Mouse (Mus musculus) T-cell, adult 2 months (primary cell): ENCODE results near the gene Bfsp2.

Source experiments
- DNase-seq: peaks from one replicate; pipeline ENCODE4 v3.0.0; 2022; ENCODE audit warnings: low spot score

The Bfsp2 gene

GRCm38 (mm10) chr9:103485606-103486005 is 5.4 kb upstream of the Bfsp2 start:
- DNase-seq: no peak

DNA sequence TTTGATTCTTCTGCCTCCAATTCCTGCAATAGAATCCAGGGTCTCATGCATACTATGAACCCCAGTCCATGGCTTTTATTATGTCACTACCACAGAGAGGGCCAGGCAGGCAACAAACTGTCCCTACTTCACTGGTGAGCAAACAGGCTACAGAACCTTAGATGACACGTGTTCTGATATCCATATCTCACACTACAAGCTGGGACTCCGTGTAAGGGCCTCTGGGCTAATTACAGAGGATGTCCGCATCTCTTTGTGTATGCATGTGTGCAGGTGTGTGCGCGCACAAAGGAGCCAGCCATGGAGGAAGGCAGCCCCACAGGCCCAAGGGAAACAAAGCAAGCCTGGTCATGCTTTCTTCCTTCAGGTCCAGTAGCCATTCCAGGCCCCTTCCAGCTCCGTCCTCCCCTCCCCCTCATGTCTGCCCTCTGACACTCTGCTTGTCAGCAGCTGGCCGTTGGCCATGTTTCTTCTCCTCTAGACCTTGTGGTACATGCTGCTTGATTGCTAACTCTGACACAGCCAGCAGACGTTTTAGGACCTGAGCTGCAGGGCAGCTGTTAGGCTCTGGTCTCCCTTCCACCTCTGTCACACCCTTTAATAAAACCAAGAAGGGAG is 492 bp upstream of the Bfsp2 start:
- DNase-seq: no peak

DNA sequence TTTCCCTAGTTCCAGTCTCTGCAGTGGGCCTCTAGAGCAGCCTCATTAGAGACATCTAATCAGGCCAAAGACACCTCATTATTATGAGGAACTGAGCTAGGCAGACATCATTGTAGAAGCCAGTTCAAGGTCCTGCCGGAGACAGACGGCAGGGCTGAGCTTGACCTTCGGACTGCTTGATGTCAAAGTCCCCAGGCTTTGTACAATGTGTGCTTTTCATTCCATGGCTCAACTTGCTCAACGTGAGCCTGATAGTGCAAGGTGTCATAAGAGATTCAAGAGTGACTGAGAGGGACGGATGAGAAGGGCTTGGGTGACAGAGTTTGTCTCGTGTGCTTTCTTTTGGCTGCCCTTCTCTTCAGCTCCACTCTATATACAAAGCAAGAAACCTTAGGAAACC is 4.8 kb downstream of the Bfsp2 start:
- no peak for DNase-seq

DNA sequence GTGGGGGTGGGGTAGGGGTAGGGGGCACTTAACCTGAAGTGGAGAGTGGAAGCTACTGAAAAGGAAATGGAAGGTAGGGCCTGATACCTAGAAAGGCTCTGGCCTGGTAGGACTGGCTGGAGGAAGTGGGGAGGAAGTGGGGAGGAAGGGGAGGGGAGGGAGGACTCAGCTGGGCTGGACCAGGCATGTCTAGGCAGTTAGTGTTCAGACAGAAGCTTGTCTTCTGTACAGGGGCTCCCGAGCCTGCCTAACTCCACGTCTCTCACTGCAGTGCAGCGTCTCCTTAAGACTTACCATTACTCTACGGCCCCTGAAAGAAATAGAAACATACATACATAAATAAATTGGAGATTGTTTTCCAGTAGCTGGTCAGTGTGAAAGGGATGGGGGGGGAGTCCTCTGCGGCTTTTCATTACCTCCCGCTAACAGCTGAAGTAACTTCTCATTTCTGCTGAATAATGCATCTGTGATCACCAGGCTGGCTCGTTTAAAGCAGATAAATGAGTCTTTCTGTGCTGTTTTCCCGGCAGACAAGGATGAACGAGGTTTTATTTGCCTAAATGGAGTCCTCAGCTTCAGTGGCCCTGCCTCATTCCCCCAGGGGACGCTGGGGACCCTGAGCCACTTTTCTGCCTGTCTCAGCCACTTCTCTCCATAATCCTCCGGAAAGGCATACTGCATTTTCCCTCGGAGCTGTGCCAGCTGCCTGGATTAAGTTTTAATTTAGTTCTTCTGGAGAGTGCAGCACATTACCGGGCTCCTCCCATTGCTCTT is 6.1 kb downstream of the Bfsp2 start:
- DNase-seq: no peak

GRCm38 (mm10) chr9:103471784-103472183 is 8.4 kb downstream of the Bfsp2 start:
- no peak for DNase-seq

DNA sequence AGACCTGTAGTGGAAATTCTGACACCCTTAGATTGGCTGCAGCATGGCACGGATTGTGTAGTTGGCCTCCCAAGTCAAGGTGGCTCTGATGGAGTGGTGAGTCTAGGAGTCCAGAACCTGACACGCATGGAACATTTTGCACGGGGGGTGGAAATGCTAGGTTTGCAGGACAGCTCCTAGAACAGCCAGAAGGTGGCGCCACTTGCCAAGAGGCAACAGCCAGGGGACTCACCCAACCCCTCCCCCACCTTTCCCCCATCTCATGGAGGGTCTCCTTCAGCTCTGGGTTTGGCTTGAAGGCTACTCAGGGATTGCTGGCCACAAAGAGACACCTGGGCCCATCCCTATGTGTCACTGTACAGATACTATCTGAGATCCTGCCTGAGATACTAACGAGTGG is 10.7 kb downstream of the Bfsp2 start:
- DNase-seq: peak; percentile 29

- DNase-seq: no peak
These were observed 11.3 kb downstream of the Bfsp2 start for GRCm38 (mm10) chr9:103468911-103469310.

- DNase-seq: no peak
These were observed 14.5 kb downstream of the Bfsp2 start for GRCm38 (mm10) chr9:103465711-103466220.

DNA sequence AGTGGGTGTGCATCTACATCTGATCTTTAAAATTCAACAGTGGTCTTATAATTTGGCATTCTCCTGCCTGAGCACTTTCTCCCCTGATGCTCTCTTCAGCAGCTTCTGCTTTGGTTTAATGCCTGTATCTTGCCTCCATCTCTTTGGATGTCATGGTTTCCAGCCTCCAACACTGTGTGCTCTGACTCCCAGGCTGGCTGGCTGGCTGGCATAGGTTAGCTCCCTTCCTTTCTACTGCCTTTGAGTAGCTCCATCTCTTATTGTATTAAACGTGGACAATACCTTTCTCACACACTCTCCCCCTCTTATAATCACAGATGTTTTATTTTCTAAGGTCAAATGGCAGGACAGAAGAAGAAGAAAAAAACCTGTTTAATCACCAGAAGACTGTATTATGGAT is 14.9 kb downstream of the Bfsp2 start:
- DNase-seq: no peak

- peak; percentile 22 for DNase-seq
These were observed 16.4 kb downstream of the Bfsp2 start for GRCm38 (mm10) chr9:103463833-103464232.

DNA sequence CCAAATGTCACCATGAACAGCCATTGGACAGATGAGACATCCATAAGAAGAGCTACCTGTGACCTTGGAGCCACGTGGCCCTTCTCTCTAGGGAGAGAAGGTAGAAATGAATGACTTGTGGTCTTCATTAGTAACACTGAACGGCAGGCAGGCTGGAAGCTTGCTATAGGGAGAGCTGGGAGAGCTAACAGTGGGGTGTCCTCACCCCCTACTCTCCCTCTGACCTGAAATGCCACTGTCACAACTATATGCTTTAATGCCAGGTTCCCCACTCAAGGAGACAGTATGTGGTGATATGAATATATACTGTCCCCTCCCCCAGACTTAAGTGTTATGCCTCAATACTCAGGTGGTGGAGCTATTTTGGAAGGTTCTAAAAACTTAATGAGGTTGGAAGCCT is 20.4 kb downstream of the Bfsp2 start:
- DNase-seq: no peak

DNA sequence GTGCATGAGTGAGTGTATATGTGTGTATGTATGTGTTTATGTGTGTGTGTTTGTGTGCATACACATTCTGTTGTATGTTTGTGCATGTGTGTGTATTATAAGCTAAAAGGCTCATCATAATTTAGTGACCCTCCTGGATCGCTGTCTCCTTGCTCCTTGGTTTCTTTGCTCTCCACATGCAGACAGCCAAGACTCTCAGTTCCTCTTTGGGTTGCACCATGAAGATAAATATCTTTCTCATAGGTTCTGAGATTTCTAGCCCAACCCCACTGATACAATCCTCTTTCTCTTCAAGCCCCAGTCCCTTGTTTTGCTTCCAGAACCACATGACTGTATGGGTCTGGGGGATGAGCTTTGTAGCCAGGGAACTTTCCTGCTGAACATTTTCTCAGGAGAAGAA is 20.9 kb downstream of the Bfsp2 start:
- DNase-seq: no peak

DNA sequence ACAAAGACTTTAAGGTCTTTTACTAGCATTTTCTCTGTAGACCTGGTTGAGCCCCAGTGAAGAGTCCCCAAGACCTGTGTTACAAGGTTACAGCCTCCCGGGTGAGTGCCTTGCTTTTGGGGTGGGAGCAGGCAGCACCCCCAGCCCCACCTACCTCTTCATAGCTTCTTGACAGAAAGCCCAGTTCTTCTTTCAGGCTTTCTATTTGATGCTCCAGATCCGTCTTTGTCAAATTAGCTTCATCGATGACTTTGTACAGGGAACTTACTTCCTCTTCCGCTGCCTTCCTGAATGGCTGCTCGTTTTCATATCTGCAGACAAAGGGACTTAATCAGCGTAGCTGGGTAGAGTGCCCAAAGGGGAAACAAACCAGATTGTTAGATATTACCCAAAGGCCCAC is 30.6 kb downstream of the Bfsp2 start:
- no peak for DNase-seq

DNA sequence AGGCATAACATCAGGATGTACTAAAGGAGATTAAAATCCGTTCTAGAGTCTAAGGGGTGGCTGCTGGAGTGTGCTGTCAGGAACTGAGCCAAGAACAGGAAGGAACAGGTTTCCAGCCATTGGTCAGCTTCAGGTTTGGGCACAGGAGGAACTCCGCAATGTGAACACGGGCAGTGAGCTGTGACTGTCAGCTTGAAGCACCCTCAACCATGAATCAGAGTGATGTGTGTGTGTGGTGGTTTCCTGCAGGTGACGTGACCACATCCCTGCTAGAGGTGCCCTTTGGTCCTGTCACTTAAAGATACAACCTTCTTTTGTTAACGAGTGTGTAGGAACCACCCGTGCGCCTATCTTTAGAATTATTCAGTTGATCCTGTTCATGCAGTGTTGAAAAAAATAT is 31.1 kb downstream of the Bfsp2 start:
- peak; percentile 71 for DNase-seq

DNA sequence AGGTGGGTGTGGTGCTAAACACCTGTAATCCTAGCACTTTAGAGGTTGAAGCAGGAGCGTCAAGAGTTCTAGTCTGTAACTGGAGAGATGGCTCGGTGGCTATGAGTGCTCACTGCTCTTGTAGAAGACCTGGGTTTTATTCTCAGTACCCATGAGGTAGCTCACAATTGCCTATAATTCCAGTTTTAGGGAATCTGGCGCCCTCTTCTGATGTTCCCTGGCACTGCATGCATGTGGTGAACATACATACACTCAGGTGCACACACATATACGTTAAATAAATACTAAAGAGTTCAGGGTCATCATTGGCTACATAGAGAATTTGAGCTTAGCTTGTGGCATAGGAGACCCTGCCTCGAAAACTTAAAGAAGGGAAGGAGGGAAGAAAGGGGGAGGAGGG is 35.6 kb downstream of the Bfsp2 start:
- no peak for DNase-seq

- no peak for DNase-seq
These were observed 36.4 kb downstream of the Bfsp2 start for GRCm38 (mm10) chr9:103443824-103444185.

DNA sequence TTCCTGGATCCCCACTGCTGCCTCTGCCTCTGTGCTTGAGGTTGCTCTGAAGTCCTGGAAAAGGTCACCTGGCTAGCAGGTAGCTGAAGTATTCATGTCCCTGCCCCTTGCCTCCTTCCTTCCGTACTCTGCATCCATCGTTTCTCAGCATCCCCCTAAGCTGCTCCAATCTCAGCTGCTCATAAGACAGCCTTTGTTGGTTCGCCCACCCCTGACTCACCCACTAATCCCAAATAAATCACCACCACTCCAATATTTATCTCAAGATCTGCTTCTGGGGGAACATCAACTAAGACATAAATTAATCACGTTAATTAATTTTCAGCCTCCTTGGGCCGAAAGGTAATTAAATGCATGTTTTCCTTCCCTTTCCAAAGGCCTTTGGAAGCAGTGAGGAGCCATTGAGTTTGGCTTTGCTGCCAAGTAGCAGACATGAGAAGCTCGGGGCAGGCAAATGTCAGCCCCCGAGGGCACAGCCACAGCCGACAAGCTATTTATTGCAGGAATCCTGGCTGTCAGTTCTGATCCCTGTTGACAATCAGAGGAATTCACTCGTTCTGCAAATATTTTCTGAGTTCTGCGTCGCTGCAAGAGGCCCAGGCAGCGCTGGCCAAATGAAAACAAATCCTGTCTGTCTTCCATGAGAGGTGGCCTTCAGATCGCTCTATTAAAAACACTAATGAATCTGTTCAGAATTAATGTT is 36.9 kb downstream of the Bfsp2 start:
- no peak for DNase-seq

DNA sequence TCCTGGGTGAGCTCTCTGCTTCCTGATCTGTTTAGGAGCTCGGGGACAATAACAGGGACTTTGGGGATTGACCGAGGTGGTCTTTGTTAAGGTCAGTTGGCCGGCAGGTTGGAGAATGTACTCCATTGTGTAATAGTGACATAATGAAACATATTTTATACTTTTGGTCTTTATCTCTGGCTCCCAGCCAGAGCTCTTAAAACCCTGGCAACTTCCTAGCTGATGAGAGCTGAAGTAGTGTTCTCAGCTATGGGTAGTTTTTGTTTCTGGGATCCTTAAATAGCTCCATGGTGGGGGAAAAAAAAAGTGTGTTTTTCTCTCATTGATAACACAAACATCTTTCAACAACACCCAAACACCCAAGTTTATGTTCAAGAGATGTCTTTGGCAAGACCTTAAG is 39.6 kb downstream of the Bfsp2 start:
- no peak for DNase-seq

GRCm38 (mm10) chr9:103437104-103437503 is 43.1 kb downstream of the Bfsp2 start:
- no peak for DNase-seq

- DNase-seq: peak; percentile 33
These were observed 46.1 kb downstream of the Bfsp2 start for GRCm38 (mm10) chr9:103434116-103434515.

DNA sequence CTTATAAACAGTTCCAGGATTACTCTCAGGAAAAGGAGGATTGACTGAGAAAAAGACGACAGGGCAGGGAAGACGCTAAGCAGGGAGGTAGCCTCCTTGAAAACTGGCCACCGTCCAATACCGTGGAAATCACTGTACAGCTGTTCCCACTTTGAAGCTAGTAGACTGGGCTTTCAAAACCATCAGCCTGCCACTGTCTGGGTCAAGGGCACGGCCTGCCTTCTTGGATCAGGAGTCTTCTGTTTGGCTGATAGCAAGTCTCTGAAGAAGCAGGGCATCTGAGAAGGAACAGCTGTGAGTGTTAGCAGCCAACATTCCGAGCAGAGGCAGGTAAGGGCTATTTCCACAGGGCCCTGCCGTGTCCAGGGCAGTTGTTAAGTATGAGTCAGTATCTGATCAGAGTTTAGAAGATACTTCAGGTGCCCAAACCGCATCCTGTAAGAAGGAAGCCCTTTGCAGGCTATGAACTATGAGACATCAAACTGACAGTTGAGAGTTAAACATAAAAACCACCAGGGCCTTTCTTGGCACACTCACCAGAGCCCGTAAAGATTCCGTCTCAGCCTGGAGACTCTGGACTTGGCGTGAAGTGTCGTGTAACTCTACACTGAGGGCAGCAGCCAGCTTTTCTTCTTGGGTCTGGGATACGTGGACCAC is 48.0 kb downstream of the Bfsp2 start:
- DNase-seq: peak; percentile 42

DNA sequence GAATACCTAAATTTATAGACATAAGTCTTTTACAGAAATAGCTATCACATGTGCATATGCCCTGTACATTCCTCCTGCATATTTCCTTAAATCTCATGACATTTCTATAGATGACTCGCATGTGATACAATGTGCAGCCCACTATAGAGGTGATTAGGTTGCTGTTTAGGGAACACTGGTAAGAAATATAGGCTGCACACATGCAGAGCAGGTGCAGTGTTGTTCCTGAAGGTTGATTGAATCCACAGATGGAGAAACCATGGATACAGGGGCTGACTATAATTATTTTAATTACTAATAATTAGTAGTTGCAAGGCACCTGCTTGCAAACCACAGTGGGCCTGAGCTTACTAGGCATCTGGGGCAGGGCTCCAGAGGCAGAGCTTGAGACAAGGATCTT is 48.5 kb downstream of the Bfsp2 start:
- DNase-seq: no peak
